Mouse (Mus musculus) MEL-GATA-1-ER (cell line): ENCODE measurements around the gene Rbm34.
"Not testable (repeated sequence)": the region's sequence is repeated elsewhere in the genome, so short reads cannot be mapped to it uniquely, and the experiment has no call there.

Source experiments
- DNase-seq: peaks from one replicate; pipeline ENCODE4 v3.0.0-alpha.2; 2012; ENCODE audit warnings: low read depth; ENCODE audit errors: extremely low read depth

Gene Rbm34

GRCm38 (mm10) chr8:126919703-126920102 is 51.2 kb downstream of the Rbm34 start:
- DNase-seq = no peak

DNA sequence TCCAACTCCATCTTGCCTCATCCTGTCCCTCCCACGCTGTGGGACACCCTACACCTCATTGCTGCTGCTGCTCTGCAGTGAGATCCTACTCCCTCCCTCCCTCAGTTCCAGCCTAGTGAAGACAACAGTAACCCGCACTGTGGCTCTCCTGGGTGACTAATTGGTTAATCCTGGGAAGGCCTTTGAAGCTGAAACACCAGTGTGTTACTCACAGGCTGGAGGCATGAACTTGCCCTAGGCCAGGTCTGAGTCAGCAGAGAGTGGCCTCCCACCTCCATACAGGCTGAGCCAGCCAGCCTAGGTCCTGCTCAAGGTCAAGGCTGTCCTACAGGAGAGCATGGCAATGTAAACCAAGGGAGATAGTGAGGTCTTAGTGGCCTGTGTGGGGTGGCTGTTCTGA is 51.6 kb downstream of the Rbm34 start:
- no peak for DNase-seq

DNA sequence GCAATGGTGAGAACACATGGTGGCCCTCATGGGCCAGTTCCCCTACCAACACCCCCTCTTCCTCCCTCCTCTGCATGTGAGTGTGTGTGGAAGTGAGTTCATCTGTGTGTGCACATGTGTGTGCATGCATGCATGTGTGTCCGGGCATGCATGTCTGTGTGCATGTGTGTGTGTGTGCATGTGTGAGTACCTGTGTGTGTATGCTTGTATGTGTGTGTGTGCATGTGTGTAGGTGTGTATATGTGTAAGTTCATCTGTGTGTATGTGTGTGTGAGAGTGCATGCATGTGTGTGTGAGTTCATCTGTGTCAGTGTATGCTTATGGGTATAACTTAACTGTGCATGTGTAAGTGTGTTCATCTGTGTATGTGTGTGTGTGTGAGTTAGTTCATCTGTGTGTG is 52.5 kb downstream of the Rbm34 start:
- no peak for DNase-seq

DNA sequence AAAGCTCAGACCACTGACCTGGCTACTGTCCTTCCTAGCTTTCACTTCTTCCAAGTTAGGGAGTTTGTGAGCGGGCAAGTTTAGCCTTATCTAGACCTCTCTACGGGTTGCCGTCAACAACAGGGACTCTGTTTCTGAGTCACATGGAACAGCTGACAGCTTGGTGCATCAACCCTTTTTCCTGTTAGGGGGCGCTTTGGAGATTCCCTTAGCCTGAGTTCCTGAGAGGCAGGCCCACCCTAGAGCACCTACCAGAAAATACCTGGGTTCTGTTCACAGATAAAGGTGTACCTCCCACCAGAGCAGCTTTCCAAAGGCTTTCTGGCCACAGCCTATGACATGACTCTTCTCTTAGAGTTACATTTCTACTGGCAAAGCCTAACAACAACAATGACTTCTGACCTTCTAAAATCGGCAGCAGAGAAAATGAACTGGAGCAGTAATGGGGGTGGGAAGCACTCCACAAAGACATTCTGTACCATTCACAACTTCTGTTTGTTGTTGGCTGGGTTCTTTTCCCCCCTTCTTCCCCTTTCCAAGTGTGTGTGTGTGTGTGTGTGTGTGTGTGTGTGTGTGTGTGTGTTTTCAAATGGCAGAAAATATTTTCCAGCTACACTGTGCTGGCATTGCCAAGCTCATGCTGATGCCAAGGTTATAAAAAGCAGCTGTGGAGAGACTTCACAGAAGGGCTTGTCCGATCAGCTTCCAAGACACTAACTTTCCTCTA is 53.5 kb downstream of the Rbm34 start:
- no peak for DNase-seq

DNA sequence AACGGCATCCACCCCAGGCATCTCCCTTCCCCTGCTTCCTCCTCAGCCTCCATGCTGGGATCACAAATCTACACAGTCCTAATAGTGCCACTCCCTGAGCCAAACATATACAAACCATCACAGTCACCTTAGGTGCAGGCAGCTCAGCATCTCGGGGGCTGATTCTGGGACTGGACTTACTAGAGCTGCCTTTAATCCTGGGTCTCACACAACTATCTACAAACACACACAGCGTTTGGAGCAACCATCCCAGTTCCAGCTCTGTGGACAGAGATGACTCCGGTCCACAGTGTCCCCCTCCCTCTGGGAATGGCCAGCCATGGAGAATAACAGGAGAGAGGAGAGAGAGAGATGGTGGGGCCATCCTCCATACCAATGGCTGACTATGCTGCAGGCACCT is 54.3 kb downstream of the Rbm34 start:
- no peak for DNase-seq

- DNase-seq = no peak
Measured at GRCm38 (mm10) chr8:126914609-126915375, 56.1 kb downstream of the Rbm34 start.

DNA sequence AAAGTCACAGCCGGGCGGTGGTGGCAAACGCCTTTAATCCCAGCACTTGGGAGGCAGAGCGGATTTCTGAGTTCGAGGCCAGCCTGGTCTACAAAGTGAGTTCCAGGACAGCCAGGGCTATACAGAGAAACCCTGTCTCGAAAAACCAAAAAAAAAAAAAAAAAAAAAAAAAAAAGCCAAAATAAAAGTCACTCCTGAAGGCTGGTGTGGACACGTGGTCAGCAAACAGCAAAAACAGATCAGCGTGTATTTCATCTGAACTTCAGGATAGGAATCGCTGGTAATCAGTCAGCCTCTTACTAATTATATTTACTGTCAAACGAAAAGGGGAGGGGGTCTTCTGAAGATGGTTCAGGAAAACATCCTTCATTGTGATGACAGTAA is 56.8 kb downstream of the Rbm34 start:
- not testable (repeated sequence) for DNase-seq

- no peak for DNase-seq
Measured at GRCm38 (mm10) chr8:126913241-126914106, 57.4 kb downstream of the Rbm34 start.

DNA sequence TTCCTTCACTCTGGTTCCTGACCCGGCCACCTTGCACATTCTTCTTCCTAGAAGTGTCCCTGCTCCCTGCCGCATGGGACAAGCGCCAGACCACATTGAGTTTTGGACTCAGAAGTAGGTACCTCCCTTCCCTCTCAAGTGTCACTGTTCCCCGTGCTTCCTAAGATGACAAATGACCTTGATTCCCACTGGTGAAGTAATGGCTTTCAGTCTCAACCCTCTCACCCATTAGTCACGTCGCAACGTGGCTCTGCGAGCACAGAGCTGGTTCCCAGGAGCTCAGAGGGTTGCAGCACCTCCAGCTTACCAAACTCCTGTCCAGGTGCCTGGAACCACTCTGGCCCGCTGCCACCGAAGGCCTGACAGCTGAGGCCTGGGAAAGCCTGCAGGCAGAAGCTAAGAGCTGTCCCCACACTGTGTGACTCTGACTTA is 61.5 kb downstream of the Rbm34 start:
- DNase-seq = no peak

- DNase-seq = peak; percentile 31
Measured at GRCm38 (mm10) chr8:126908805-126909204, 62.1 kb downstream of the Rbm34 start.

DNA sequence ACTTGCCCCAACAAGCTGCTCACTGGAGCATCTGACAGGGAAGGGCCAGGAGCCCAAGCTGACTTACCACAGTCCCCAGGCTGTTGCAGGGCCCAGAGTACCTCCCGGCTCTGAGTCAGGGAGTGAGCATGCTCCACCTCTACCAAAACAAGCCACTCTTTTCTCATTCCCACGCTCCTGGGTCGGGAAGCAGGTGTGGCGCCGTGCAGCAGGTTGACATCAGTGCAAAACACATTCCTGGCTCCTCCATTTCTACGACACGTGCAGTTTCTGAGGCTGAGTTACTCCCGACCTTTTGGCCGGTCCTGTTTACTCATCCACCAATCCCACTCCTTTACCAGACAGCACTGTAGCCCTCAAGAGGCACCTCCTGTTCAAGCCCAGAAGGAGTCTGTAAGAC is 62.9 kb downstream of the Rbm34 start:
- no peak for DNase-seq

- no peak for DNase-seq
Measured at GRCm38 (mm10) chr8:126907374-126907773, 63.5 kb downstream of the Rbm34 start.

- peak; percentile 41 for DNase-seq
Measured at GRCm38 (mm10) chr8:126905387-126905786, 65.5 kb downstream of the Rbm34 start.

GRCm38 (mm10) chr8:126903927-126904326 is 66.9 kb downstream of the Rbm34 start:
- DNase-seq = no peak

- no peak for DNase-seq
Measured at GRCm38 (mm10) chr8:126903224-126903895, 67.5 kb downstream of the Rbm34 start.

- DNase-seq = no peak
Measured at GRCm38 (mm10) chr8:126901612-126902011, 69.3 kb downstream of the Rbm34 start.

DNA sequence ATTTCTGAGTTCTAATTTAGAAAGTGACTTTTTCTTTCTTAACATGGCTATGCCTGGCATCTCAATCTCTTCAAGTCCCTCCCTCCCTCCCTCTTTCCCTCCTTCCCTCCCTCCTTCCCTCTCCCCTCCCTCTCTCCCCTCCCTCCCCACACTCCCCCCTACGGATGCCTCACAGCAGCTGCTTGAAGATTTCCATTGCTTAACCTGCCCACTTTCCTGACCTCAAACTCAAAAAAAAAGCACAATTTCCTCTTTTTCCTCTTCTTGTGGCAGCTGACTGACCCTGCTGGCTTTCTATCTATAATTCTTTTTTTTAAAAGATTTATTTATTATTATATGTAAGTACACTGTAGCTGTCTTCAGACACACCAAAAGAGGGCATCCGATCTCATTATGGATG is 69.8 kb downstream of the Rbm34 start:
- DNase-seq = no peak
